Mouse (Mus musculus) C2C12 (cell line): ENCODE measurements around the gene Fmod. TPM values are rescaled to one million over a fixed set of nuclear protein-coding genes. Genes with fewer than 3 reads are reported as not detected.

ENCODE experiments used
- H3K27me3 ChIP-seq: one replicate; pipeline ENCODE4 v1.6.1; 2011; ENCODE audit not compliant: control insufficient read depth, insufficient read depth, insufficient read length
- H3K36me3 ChIP-seq: one replicate; pipeline ENCODE4 v1.6.1; 2011; ENCODE audit not compliant: control insufficient read depth, insufficient read depth
- H3K4me3 ChIP-seq: one replicate; pipeline ENCODE4 v1.5.1; 2011; ENCODE audit warnings: mild to moderate bottlenecking, control low read depth; ENCODE audit not compliant: poor library complexity, insufficient read depth, severe bottlenecking
- H3K79me2 ChIP-seq: one replicate; pipeline ENCODE4 v1.6.1; 2011; ENCODE audit not compliant: control insufficient read depth, insufficient read depth
- H3K79me3 ChIP-seq: one replicate; pipeline ENCODE4 v1.6.1; 2011; ENCODE audit warnings: low read depth, control low read depth
- H3ac ChIP-seq: one replicate; pipeline ENCODE3; 2011; ENCODE audit warnings: low read depth; ENCODE audit not compliant: control insufficient read depth, insufficient read length
- CEBPB ChIP-seq: IDR thresholded peaks from one replicate; pipeline ENCODE4 v1.6.1; 2011; ENCODE audit warnings: low read depth, mild to moderate bottlenecking, control low read depth, moderate library complexity
- CTCF ChIP-seq: IDR thresholded peaks from one replicate; pipeline ENCODE4 v1.5.1; 2011; ENCODE audit not compliant: control insufficient read depth, insufficient read depth, insufficient read length
- FOSL1 ChIP-seq: IDR thresholded peaks from one replicate; pipeline ENCODE4 v1.8.0; 2011; ENCODE audit warnings: mild to moderate bottlenecking, low read length; ENCODE audit not compliant: poor library complexity, insufficient read depth, severe bottlenecking
- MAX ChIP-seq: IDR thresholded peaks from one replicate; pipeline ENCODE4 v1.6.1; 2011; ENCODE audit warnings: mild to moderate bottlenecking, control low read depth
- MYOD1 ChIP-seq: IDR thresholded peaks from one replicate; pipeline ENCODE4 v1.6.1; 2011; ENCODE audit warnings: low read depth; ENCODE audit not compliant: control insufficient read depth, insufficient read length
- MYOG ChIP-seq: IDR thresholded peaks from one replicate; pipeline ENCODE4 v1.6.1; 2011; ENCODE audit not compliant: control insufficient read depth, insufficient read length; ENCODE audit errors: extremely low read depth
- USF1 ChIP-seq: IDR thresholded peaks from one replicate; pipeline ENCODE4 v1.6.1; 2011; ENCODE audit warnings: low read depth, mild to moderate bottlenecking, control low read depth, moderate library complexity
- polyA plus RNA-seq: library from polyadenylated mRNA; unstranded; fragments of >200 nt; fragmentation: generic; extraction: Trizol; gene quantifications from one replicate; pipeline ENCODE4 v1.2.1, GENCODE M21; 2012; ENCODE audit warnings: missing spikeins

Gene Fmod
- polyA plus RNA-seq, 1 experiment, result 0.53 TPM

GRCm38 (mm10) chr1:134097080-134097855, 60.2 kb downstream of the Fmod start:
- Histone ChIP-seq H3K79me2 (no peaks in the 10 kb centered on the region), H3K4me3 (no peak overlapping the region), H3K36me3 (no peaks in the 10 kb centered on the region), H3K27me3 (no peaks in the 10 kb centered on the region), H3ac (no peak overlapping the region), H3K79me3 (no peaks in the 10 kb centered on the region)
- no peak for TF ChIP-seq MAX
- no peak for TF ChIP-seq CTCF
- TF ChIP-seq MYOG, result no peak
- TF ChIP-seq FOSL1, result no peak
- TF ChIP-seq MYOD1, result no peak
- TF ChIP-seq USF1, result no peak
- no peak for TF ChIP-seq CEBPB

Other genes starting within 250 kb of the Fmod start
- gene Atp2b4, start 236.2 kb upstream of the Fmod start, polyA plus RNA-seq, result 3.0 TPM
- 0.27 TPM for gene Optc, start 129.3 kb upstream of the Fmod start, polyA plus RNA-seq
- gene Prelp, start 115.8 kb upstream of the Fmod start, polyA plus RNA-seq, result 0.07 TPM
- gene Btg2, start 41.9 kb downstream of the Fmod start, polyA plus RNA-seq, result 10.2 TPM
- gene Chit1, start 74.0 kb downstream of the Fmod start, polyA plus RNA-seq, result 0.02 TPM
- gene Chil1, start 144.9 kb downstream of the Fmod start, polyA plus RNA-seq, result 0.08 TPM
- 1.4 TPM for gene Mybph, start 156.2 kb downstream of the Fmod start, polyA plus RNA-seq
- gene Adora1, start 198.2 kb downstream of the Fmod start, polyA plus RNA-seq, result 0.05 TPM